Mouse (Mus musculus) lung, adult 2 months (tissue): Measurements from ENCODE around the gene Sbk3. TPM values are rescaled to one million over a fixed set of nuclear protein-coding genes. Genes with fewer than 3 reads are reported as not detected.
A peak's percentile ranks its signal among the peaks of the same experiment; 100 is the strongest.
"Not testable (repeated sequence)": the region's sequence is repeated elsewhere in the genome, so short reads cannot be mapped to it uniquely, and the experiment has no call there.

Experiments used
- DNase-seq: peaks from one replicate; pipeline ENCODE4 v3.0.0; 2022
- H3K4me1 ChIP-seq: fragments of 200-500 bp; 2 replicates; pipeline ENCODE4 v1.6.1; 2011; ENCODE audit warnings: low read length; ENCODE audit not compliant: control insufficient read depth, insufficient read depth
- H3K4me3 ChIP-seq: fragments of 200-500 bp; replicated peaks from 2 replicates; pipeline ENCODE3; 2011; ENCODE audit warnings: low read depth, mild to moderate bottlenecking, control low read depth, low read length; ENCODE audit errors: extremely low read depth
- CTCF ChIP-seq: fragments of 200-500 bp; IDR thresholded peaks from 2 replicates; pipeline ENCODE4 v1.5.1; 2011; ENCODE audit warnings: mild to moderate bottlenecking, low read length, control low read depth; ENCODE audit not compliant: insufficient read depth
- POLR2A ChIP-seq: fragments of 200-500 bp; IDR thresholded peaks from 2 replicates; pipeline ENCODE4 v1.6.1; 2011; ENCODE audit warnings: low read depth, mild to moderate bottlenecking, control low read depth, low read length, borderline replicate concordance; ENCODE audit errors: extremely low read depth
- WGBS: fragments of 180-500 bp; shearing (Covaris S2); methylation state at CpG from one replicate; pipeline ENCODE4 v1.1.7; 2018; 5-methylcytosine and 5-hydroxymethylcytosine counted together
- polyA plus RNA-seq: library from polyadenylated mRNA; depleted of rRNA; stranded (reverse); fragments of >200 nt; gene quantifications from 2 replicates; pipeline ENCODE4 v1.2.3, GENCODE M21; 2012

Sbk3 gene
- polyA plus RNA-seq, 1 experiment: 9.0 TPM

GRCm38 (mm10) chr7:5014251-5015117 is 43.5 kb upstream of the Sbk3 start, which contains the start of the genes Zfp524 and Fiz1:
Gene Zfp524 (plus strand): TSS chr7:5014415.
Gene Fiz1 (minus strand): TSS chr7:5014697.
- TF ChIP-seq POLR2A (0 out of 2 replicates have a peak, but pooled peaks have one; percentile 11), CTCF (no peak)
- Histone ChIP-seq H3K4me3 (peak within 1 kb of the TSS; percentile 91), H3K4me1 (peaks cover 8% of the 10 kb centered on the region)
- under 1% methylated on average over 42 of the region's 42 CpGs for WGBS
- DNase-seq: peak; percentile 98

DNA sequence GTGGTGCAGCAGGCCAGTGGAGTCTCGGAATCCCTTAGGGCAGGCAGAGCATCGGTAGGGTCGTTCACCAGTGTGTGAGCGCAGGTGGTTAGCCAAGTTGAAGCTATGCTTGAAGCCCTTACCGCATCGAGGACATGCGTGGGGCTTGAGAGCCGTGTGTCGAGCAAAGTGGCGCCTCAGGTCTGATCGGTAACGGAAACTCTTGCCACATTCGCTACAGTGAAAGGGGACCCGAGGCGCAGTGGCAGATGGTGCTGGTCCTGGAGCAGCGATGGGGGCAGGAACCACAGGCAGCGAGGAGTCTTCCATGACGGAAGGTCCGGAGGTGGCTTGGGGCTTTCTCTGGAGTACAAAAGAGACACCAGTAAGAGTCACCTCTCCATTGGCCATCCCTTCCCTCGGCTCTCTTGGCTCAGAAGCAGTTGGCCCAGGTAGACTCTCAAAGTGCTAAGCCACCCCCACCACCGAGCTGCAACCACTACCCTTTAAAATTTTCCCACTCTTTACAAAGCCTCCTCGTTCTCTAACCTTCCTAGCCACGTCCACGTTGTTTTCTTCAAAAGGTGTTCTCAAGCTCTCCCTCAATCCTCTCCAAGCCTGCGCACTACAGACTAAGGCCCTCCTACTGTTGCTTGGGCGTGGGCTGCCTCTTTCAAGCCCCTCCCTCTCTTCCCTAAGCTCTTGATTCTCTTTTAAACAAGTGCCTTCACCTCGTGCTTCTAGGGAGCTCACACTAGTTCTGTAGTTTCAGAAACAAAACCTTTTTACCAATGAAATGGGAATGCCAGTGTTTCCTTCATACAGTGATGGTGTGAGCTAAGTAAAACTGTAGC is 41.9 kb upstream of the Sbk3 start:
- TF ChIP-seq POLR2A (no peak), CTCF (no peak)
- DNase-seq: no peak
- Histone ChIP-seq H3K4me3 (no peak overlapping the region), H3K4me1 (peaks cover 4% of the 10 kb centered on the region; the same call in 1 of the 2 replicates)
- 83% methylated on average over 27 of the region's 27 CpGs for WGBS

- TF ChIP-seq POLR2A (no peak), CTCF (no peak)
- Histone ChIP-seq H3K4me3 (no peak overlapping the region), H3K4me1 (peaks cover 2% of the 10 kb centered on the region; the same call in 1 of the 2 replicates)
- WGBS: 97% methylated on average over 26 of the region's 26 CpGs
- DNase-seq: no peak
These were observed 37.3 kb upstream of the Sbk3 start for GRCm38 (mm10) chr7:5008229-5008628.

DNA sequence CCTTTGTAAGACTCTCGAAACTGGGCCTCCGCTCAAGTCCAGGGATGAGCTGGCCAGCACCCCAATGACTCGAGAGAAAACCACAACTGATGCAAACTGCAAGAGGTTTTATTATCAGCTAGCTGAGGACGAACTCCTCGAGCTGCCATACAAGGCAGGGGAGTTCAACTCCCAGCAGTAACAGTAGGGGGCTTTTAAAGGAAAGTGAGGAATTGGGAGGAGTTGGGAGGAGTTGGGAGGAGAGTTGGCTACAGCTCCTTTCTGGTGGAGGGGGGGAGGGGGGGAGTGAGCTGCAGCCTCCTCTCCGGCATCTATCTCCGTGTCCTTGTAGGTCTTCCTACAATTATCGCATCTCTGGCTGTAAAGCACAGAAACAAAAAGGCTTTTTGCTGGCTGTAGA is 31.9 kb upstream of the Sbk3 start:
- not testable (repeated sequence) for H3K4me3 ChIP-seq, H3K4me1 ChIP-seq, DNase-seq
- WGBS: 69% methylated on average over 8 of the region's 8 CpGs

DNA sequence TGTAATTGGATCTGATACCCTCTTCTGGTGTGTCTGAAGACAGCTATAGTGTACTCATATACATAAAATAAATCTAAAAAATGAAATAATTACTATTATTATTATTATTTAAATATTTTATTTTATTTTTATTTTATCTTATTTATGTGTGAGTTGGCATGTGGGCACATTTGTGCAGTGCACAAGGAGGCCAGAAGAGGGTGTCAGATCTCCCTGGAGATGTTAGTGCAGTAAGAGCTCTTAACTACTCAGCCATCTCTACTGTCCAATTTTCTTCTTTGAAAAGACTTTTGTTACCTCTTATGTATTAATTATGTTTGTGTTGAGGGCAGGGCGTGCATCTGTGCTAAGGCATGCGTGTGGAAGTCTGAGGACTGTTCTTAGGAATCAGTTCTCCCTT is 28.9 kb upstream of the Sbk3 start:
- TF ChIP-seq CTCF (peak; percentile 39), POLR2A (no peak)
- no peak for DNase-seq
- no peak overlapping the region for H3K4me3 ChIP-seq
- 64% methylated on average over 2 of the region's 2 CpGs for WGBS
- H3K4me1 ChIP-seq: 0 out of 2 replicates have a peak, but pooled peaks cover 6% of the 10 kb centered on the region

DNA sequence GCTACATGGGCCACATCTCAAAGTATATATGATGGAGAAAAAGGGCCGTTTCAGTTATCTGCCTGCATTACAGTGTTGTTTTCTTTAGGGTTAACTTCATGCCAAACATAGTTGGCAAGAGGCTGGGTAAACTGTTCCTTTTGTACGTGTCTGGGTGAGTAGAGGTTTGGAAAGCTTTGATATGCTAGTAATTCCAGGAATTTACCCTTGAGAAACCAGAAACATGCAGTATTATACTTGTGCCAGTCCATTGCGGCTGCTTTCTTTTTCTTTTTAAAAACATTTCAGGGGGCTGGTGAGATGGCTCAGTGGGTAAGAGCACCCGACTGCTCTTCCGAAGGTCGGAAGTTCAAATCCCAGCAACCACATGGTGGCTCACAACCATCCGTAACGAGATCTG is 26.0 kb upstream of the Sbk3 start:
- 35% methylated on average over 8 of the region's 8 CpGs for WGBS
- TF ChIP-seq POLR2A (no peak), CTCF (no peak)
- 0 out of 2 replicates have a peak, but pooled peaks cover 6% of the 10 kb centered on the region for H3K4me1 ChIP-seq
- DNase-seq: no peak
- H3K4me3 ChIP-seq: no peak overlapping the region

- Histone ChIP-seq H3K4me3 (peak within 1 kb of the TSS; percentile 82), H3K4me1 (0 out of 2 replicates have a peak, but pooled peaks cover 6% of the 10 kb centered on the region)
- TF ChIP-seq CTCF (no peak), POLR2A (peak; percentile 44; the same call in 1 of the 2 replicates)
- WGBS: 4% methylated on average over 18 of the region's 26 CpGs
- peak; percentile 91 for DNase-seq
These were observed 25.3 kb upstream of the Sbk3 start, which contains the start of gene Zfp579 for GRCm38 (mm10) chr7:4996003-4996895. Gene Zfp579 (minus strand): TSS chr7:4996158.

- Histone ChIP-seq H3K4me3 (peak overlapping the region; percentile 82), H3K4me1 (0 out of 2 replicates have a peak, but pooled peaks cover 6% of the 10 kb centered on the region)
- DNase-seq: no peak
- TF ChIP-seq POLR2A: no peak
- no peak for TF ChIP-seq CTCF
- WGBS: 7% methylated on average over 19 of the region's 19 CpGs
These were observed 24.5 kb upstream of the Sbk3 start for GRCm38 (mm10) chr7:4995268-4996002.
